Mouse (Mus musculus): ENCODE measurements around the gene Tomm40.
"Not testable (repeated sequence)": the region's sequence is repeated elsewhere in the genome, so short reads cannot be mapped to it uniquely, and the experiment has no call there.

The Tomm40 gene

DNA sequence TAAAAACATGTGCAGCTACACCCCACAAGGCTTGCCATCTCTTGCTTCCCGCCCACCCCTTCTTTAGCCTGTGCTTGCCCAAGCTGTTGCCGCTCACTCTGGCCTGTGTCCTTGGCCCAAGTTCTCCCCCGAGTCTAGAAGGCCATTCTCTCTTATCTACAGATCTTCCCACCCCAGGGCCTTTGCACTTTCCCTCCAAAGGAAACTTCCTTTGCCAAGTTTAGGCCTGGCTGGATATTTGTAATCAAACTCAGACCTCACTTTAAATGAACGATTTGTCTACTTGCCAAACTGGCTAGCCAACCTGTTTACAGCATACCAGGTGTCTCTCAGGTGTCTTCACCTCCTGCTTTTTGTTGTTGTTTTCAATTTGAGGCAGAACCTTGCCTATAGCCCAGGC, 24.4 kb downstream of the Tomm40 start:
- no peak for DNase-seq (ENCODE audit: inconsistent age in 2 of 2, low spot score in 1 of 2)

DNA sequence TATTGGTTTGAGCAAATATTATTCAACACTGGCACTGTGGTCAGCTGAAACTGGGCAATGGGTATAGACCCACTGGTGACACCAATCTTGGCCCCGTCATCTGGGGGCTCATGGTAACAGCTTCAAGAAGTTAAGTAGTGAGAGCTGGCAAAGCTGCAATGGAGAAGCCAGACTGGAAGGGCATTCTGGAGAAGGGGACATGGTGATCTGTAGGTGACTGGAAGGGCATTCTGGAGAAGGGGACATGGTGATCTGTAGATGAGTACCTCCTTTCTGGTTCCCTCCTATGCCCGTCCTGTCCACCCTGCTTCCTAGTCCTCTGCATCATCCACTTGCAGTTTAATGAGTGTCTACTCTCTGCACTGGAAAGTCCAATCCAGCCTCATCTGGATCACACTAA, 26.6 kb downstream of the Tomm40 start:
- DNase-seq (ENCODE audit: inconsistent age in 2 of 2, low spot score in 1 of 2): no peak

DNA sequence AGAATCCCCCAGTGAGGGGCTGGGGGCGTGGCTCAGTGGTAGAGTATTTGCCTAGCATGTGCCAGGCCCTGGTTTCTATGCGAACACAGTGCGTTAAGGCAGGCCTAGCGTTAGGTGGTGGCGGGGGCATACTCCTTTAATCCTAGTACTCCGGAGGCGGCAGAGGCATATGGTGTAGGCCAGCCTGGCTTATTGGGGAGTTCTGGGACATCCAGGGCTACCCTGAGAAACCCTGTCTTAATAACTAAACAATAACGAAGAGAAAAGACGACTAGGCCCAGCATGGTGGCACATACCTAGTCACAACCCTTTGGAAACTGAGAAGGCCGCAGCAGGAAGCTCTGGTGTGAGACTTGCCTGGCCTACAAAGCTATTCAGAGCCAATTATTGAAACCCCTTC, 27.1 kb downstream of the Tomm40 start:
- DNase-seq (ENCODE audit: inconsistent age in 2 of 2, low spot score in 1 of 2): no peak

- DNase-seq (ENCODE audit: inconsistent age in 2 of 2, low spot score in 1 of 2): not testable (repeated sequence)
Observed at GRCm38 (mm10) chr7:19686927-19687583, 28.2 kb downstream of the Tomm40 start.

DNA sequence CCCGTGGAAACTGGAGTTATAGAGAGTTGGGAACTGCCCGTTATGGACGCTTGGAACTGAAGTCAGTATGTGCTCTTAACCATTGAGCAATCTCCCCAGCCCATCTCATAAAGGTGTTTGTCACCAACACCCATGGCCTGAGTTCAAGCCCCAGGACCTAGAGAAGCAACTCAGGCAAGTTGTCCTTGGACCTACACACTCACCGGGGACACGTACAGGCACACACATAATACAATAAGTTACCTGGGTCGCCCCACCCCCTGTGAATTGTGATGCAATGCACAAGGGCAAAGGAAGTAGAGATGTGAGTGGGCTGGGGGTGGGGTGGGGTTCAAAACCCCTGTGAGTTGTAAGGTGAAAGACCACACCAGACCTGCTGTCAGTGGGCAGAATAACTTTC, 28.7 kb downstream of the Tomm40 start:
- DNase-seq (ENCODE audit: inconsistent age in 2 of 2, low spot score in 1 of 2): no peak

DNA sequence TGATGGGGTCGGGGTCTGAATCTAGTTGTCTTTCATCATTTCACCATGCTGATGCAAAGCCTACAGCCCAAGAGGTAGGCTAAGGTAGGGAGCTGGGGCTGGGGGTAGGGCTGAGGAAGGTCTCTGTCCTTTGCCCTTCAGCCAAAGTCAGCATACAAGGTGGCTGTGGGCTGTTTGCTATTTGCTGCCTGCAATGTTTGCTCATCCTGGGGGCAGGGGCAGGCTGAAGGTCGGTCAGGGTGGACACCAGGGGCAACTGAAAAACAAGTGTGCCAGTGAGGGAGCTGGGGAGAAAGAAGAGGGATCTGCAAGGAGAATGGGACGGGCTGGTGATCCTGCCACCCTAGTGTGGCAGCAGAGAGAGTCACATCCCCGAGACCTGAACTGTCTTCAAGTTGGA, 29.9 kb downstream of the Tomm40 start:
- DNase-seq (ENCODE audit: inconsistent age in 2 of 2, low spot score in 1 of 2): no peak

DNA sequence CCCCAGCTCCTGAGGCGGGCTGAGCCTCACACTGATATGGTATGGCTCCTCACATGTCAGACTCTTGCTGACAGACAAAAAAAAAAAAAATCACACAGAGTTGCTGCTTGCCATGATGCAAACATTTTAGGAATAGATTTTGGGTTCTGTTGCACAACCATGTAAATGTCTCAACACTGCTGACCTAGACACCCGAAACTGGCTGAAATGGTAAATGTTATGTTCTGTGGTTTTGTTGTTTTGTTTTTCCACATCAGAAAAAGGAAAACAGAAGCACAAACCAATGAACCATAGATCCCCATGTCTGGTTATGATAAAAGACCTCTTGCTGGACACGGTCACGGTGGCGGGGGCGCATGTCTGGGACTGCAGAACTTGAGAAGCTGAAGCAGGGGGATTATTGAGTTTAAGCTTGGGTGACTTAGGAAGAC, 31.5 kb downstream of the Tomm40 start:
- peak in 1 of 2 experiments; percentile 54 for DNase-seq (ENCODE audit: inconsistent age in 2 of 2, low spot score in 1 of 2)

DNA sequence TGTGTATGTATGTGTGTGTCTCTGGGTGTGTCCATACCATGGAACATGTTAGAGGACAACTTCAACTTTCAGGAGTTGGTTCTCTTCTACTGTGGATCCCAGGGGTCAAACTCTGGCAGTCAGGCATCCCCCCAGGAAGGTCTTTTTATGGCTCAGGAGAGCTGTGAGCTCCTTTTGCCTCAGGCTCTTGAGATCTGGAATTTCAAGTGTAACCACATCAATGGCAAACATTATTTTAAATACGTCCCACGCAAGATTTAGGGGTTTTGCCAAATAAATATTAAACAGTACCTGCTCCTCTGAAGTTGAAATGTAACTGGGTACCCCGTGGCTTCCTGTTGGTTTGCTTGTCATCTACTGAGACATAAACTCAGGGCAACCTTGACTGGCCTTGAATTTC, 32.3 kb downstream of the Tomm40 start:
- no peak for DNase-seq (ENCODE audit: inconsistent age in 2 of 2, low spot score in 1 of 2)

GRCm38 (mm10) chr7:19681202-19681694, 34.0 kb downstream of the Tomm40 start, which contains the start of the genes Gm44805 and Apoc4:
Gene Gm44805 (minus strand): TSS chr7:19681423.
Gene Apoc4 (minus strand): TSS chr7:19681479.
- DNase-seq (ENCODE audit: inconsistent age in 2 of 2, low spot score in 1 of 2): peak; percentile 89 to 95

- peak; percentile 51 to 86 for DNase-seq (ENCODE audit: inconsistent age in 2 of 2, low spot score in 1 of 2)
Observed at GRCm38 (mm10) chr7:19680702-19681101, 34.5 kb downstream of the Tomm40 start.

- DNase-seq (ENCODE audit: inconsistent age in 2 of 2, low spot score in 1 of 2): no peak
Observed at GRCm38 (mm10) chr7:19678901-19679300, 36.3 kb downstream of the Tomm40 start.

- DNase-seq (ENCODE audit: inconsistent age in 2 of 2, low spot score in 1 of 2): no peak
Observed at GRCm38 (mm10) chr7:19677872-19678271, 37.4 kb downstream of the Tomm40 start, which contains the start of gene Apoc2. Gene Apoc2 (minus strand): TSS chr7:19677941.

DNA sequence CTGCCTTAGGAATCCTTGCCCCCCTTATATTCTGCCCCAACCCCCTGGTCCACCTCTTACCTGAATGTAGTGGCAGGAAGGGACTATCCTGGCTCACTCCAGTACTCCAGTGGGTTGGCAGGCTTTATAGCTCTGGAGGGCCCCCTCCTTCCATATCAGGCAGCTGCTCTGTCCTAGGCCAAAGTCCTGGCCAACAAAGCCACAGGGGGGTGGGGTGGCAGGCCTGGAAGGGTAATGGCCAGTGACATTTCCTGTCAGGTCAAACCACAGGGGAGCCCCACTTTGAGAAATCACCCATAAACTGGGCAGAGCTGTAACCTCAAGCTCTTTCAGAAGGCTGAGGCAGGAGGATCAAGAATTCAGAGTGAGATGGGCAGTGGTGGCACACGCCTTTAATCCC, 38.6 kb downstream of the Tomm40 start:
- DNase-seq (ENCODE audit: inconsistent age in 2 of 2, low spot score in 1 of 2): no peak

DNA sequence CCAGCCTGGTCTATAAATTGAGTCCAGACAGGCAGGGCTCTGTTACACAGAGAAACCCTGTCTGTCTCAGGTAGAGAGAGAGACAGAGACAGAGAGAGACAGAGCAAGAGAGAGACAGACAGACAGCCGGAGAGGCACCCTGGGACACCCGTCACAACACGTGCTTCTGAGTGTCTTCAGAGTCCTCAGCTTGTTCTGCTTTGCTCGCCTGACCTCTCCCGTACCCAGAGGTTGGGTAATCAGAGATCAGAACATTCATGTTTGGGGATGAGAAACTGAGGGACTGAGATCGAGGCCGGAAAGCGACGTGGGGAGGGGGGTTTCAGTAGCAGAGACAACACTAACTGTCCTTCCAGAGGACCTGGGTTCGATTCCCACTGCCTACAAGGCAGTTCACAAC, 39.4 kb downstream of the Tomm40 start:
- no peak for DNase-seq (ENCODE audit: inconsistent age in 2 of 2, low spot score in 1 of 2)

DNA sequence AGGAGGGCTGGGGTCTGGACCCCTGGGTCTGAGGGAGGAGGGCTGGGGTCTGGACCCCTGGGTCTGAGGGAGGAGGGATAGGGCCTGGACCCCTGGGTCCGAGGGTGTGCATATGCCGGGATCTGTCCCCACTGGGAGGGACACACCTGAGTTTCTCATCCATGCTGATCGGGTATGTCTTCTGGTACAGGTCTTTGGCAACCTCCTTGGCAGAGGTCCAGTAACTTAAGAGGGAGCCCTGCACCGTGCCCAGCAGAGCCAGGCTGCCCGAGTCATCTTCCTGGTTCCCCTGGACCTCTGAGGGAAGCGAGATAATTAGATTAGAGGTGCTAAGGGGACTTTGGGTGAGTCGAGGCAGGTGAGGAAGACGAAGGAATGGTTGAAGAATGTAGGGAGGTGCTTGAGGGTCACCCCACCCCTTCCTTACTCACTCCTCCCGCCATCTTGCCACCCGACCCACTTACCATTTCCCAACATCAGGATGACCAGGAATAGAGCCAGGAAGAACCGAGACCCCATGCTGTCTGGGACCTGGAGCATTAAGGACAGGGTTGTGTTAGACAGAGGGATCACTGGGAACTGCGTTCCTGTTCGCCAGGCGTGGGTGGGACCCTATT, 42.0 kb downstream of the Tomm40 start:
- DNase-seq (ENCODE audit: inconsistent age in 2 of 2, low spot score in 1 of 2): peak in 1 of 2 experiments; percentile 56

GRCm38 (mm10) chr7:19671511-19671910, 43.7 kb downstream of the Tomm40 start:
- DNase-seq (ENCODE audit: inconsistent age in 2 of 2, low spot score in 1 of 2): no peak

- DNase-seq (ENCODE audit: inconsistent age in 2 of 2, low spot score in 1 of 2): peak; percentile 92 to 98
Observed at GRCm38 (mm10) chr7:19668947-19669721, 46.1 kb downstream of the Tomm40 start.

- DNase-seq (ENCODE audit: inconsistent age in 2 of 2, low spot score in 1 of 2): no peak
Observed at GRCm38 (mm10) chr7:19667434-19667833, 47.8 kb downstream of the Tomm40 start.

- DNase-seq (ENCODE audit: inconsistent age in 2 of 2, low spot score in 1 of 2): no peak
Observed at GRCm38 (mm10) chr7:19666750-19667149, 48.5 kb downstream of the Tomm40 start.

- DNase-seq (ENCODE audit: inconsistent age in 2 of 2, low spot score in 1 of 2): peak; percentile 97 to 99
Observed at GRCm38 (mm10) chr7:19664955-19665841, 50.0 kb downstream of the Tomm40 start, which contains the start of gene Clptm1. Gene Clptm1 (minus strand): TSS chr7:19665033.
